Mouse (Mus musculus) thymus, adult 2 months (tissue): ENCODE measurements at regions not wholly inside any gene's neighbourhood (a gene's known extent, or its start where the extent isn't known, plus 50 kb on each side); places are given as distances from the start of the nearest gene placed in this dataset.

ENCODE experiments used
- CTCF ChIP-seq: fragments of 200-500 bp; IDR thresholded peaks from 2 replicates; pipeline ENCODE4 v1.5.1; 2012; ENCODE audit warnings: mild to moderate bottlenecking, control low read depth, low read length, moderate library complexity, borderline replicate concordance; ENCODE audit not compliant: control insufficient read depth, poor library complexity, insufficient read depth; ENCODE audit errors: extremely low read depth
- POLR2A ChIP-seq: fragments of 200-500 bp; IDR thresholded peaks from 2 replicates; pipeline ENCODE4 v1.6.1; 2012; ENCODE audit warnings: mild to moderate bottlenecking, low read length, control low read depth, moderate library complexity; ENCODE audit not compliant: control insufficient read depth, poor library complexity, insufficient read depth; ENCODE audit errors: extremely low read depth

DNA sequence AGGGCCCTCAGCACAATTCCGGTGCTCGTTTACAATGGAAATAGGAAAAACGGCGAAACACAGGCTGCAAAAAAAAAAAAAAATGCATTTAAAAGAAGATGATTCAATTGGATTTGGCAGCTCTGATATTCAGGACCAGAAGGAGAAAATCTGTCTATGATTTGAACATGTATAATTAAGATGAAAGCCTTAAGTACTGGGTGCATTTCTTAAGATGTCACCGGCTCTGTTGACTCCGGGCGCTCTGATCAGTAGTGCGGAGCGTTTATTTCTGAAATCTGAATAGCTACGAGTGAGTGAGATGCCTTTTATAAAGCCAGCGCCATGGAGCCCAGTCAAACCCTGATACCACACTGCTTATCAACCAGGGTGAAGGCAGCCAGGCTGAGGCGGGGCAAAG lies 168.7 kb upstream of the Rpl38 start:
- TF ChIP-seq POLR2A, result no peak
- TF ChIP-seq CTCF, result no peak
